Mouse (Mus musculus): ENCODE data around the gene Slc5a4b.
"Not testable (repeated sequence)": the region's sequence is repeated elsewhere in the genome, so short reads cannot be mapped to it uniquely, and the experiment has no call there.

The Slc5a4b gene

GRCm38 (mm10) chr10:76110861-76111260, at the start of gene Slc5a4b:
TSS of gene Slc5a4b (minus strand) at chr10:76110961.
- DNase-seq (ENCODE audit: low read depth), result no peak

GRCm38 (mm10) chr10:76158009-76158408, 47.2 kb upstream of the Slc5a4b start:
- DNase-seq (ENCODE audit: low read depth), result no peak

- no peak for DNase-seq (ENCODE audit: low read depth)
Measured at GRCm38 (mm10) chr10:76157528-76157927, 46.8 kb upstream of the Slc5a4b start.

GRCm38 (mm10) chr10:76155911-76156310, 45.1 kb upstream of the Slc5a4b start:
- DNase-seq (ENCODE audit: low read depth), result no peak

GRCm38 (mm10) chr10:76147278-76147677, 36.5 kb upstream of the Slc5a4b start, which contains the start of gene Slc5a4a:
TSS of gene Slc5a4a (plus strand) at chr10:76147451.
- no peak for DNase-seq (ENCODE audit: low read depth)

- DNase-seq (ENCODE audit: low read depth), result no peak
Measured at GRCm38 (mm10) chr10:76146846-76147245, 36.1 kb upstream of the Slc5a4b start.

GRCm38 (mm10) chr10:76136318-76136717, 25.6 kb upstream of the Slc5a4b start:
- DNase-seq (ENCODE audit: low read depth), result no peak

- DNase-seq (ENCODE audit: low read depth), result no peak
Measured at GRCm38 (mm10) chr10:76132506-76132905, 21.7 kb upstream of the Slc5a4b start.

GRCm38 (mm10) chr10:76121495-76121894, 10.7 kb upstream of the Slc5a4b start:
- DNase-seq (ENCODE audit: low read depth), result no peak

GRCm38 (mm10) chr10:76120124-76120711, 9.5 kb upstream of the Slc5a4b start:
- DNase-seq (ENCODE audit: low read depth), result no peak

- DNase-seq (ENCODE audit: low read depth), result peak; percentile 65
Measured at GRCm38 (mm10) chr10:76118741-76119140, 8.0 kb upstream of the Slc5a4b start.

- peak; percentile 71 for DNase-seq (ENCODE audit: low read depth)
Measured at GRCm38 (mm10) chr10:76117966-76118365, 7.2 kb upstream of the Slc5a4b start.

GRCm38 (mm10) chr10:76097368-76097767, 13.4 kb downstream of the Slc5a4b start:
- no peak for DNase-seq (ENCODE audit: low read depth)

GRCm38 (mm10) chr10:76096580-76096979, 14.2 kb downstream of the Slc5a4b start:
- no peak for DNase-seq (ENCODE audit: low read depth)

- not testable (repeated sequence) for DNase-seq (ENCODE audit: low read depth)
Measured at GRCm38 (mm10) chr10:76077008-76077407, 33.8 kb downstream of the Slc5a4b start.

GRCm38 (mm10) chr10:76072080-76072479, 38.7 kb downstream of the Slc5a4b start:
- not testable (repeated sequence) for DNase-seq (ENCODE audit: low read depth)

GRCm38 (mm10) chr10:76067674-76068613, 42.8 kb downstream of the Slc5a4b start:
- no peak for DNase-seq (ENCODE audit: low read depth)

GRCm38 (mm10) chr10:76062439-76062838, 48.3 kb downstream of the Slc5a4b start:
- no peak for DNase-seq (ENCODE audit: low read depth)

GRCm38 (mm10) chr10:76051860-76052259, 58.9 kb downstream of the Slc5a4b start:
- no peak for DNase-seq (ENCODE audit: low read depth)

- no peak for DNase-seq (ENCODE audit: low read depth)
Measured at GRCm38 (mm10) chr10:76048967-76049366, 61.8 kb downstream of the Slc5a4b start.

- DNase-seq (ENCODE audit: low read depth), result no peak
Measured at GRCm38 (mm10) chr10:76047182-76047869, 63.4 kb downstream of the Slc5a4b start.

GRCm38 (mm10) chr10:76046754-76047153, 64.0 kb downstream of the Slc5a4b start:
- no peak for DNase-seq (ENCODE audit: low read depth)

GRCm38 (mm10) chr10:76045343-76045742, 65.4 kb downstream of the Slc5a4b start:
- DNase-seq (ENCODE audit: low read depth), result no peak

All from naive thymus-derived CD4-positive, alpha-beta T cell, adult 2 months (primary cell).